Mouse (Mus musculus) c-Kit-positive CD71-positive TER-119-positive erythroid progenitor cells, embryonic 14.5 days (primary cell): Measurements from ENCODE around the gene Slc6a5.

Source experiments
- DNase-seq: peaks from one replicate; pipeline ENCODE4 v3.0.0-alpha.2; 2013; ENCODE audit warnings: low spot score

Slc6a5 gene

GRCm38 (mm10) chr7:49984698-49985097 lies 74.8 kb downstream of the Slc6a5 start:
- DNase-seq, result no peak

GRCm38 (mm10) chr7:49985947-49986346 lies 76.0 kb downstream of the Slc6a5 start:
- no peak for DNase-seq

DNA sequence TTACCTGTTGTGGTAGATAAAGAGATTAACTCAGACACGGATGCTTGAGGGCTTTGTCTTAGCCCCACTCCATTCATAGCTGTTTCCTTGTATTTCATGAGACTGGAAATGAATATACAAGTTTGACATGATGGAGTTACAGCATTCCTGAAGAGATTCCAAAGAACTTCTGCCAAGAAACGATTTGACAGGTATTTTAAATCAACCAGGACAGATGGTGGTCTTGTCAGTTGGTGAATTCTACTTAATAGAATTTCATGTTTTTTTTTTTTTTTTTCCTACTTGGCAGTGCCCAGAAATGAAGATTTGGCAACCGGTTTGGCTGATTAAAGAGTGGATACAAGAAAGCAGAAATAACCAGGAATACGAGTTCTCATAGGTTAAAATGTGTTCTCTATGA lies 89.4 kb downstream of the Slc6a5 start:
- DNase-seq, result no peak

- DNase-seq, result no peak
These were observed 95.3 kb downstream of the Slc6a5 start for GRCm38 (mm10) chr7:50005268-50005667.
